ENCODE assay signal across 9 mouse cellular contexts in genomic region chr5:103518797-103519468, GRCm38 (mm10).
DNase-seq lines count a peak whose midpoint lies in the region.
"Had no signal": no experiment of that assay in that cellular context is flagged by ENCODE, and none has a peak within 500 bp of the region (broad histone marks: within the 10 kb centered on the region; RNA-seq: fewer than 3 reads in every experiment).

No protein-coding gene starts in this region.

- peak; percentile 14 for DNase-seq in gastrocnemius, adult 18-20 months (ENCODE audit: low spot score)
- no peak for DNase-seq in gastrocnemius, postnatal 25 days
- peak; percentile 83 for DNase-seq in CD4-positive helper T cell, adult 2 months (ENCODE audit: low read depth, low spot score)
- peak; percentile 16 to 30 for DNase-seq in adrenal gland, postnatal 4 days (ENCODE audit: low spot score in 2 of 2)
- DNase-seq in kidney, adult 9 months, result peak; percentile 34
- peak; percentile 13 for DNase-seq in skeletal muscle tissue, adult 2 months (ENCODE audit: low read depth, low spot score)
- DNase-seq in spleen, postnatal 36 days (ENCODE audit: low spot score in 2 of 2), result no peak
- DNase-seq in retina, embryonic 14.5 days (ENCODE audit: low spot score), result no peak
- DNase-seq: liver, embryonic 13.5 days had no signal

Comparison
In these comparisons a context has a peak if more than half of its experiments do, and no peak if none do; other contexts are left out.
1. DNase-seq: peak in gastrocnemius, adult 18-20 months (single experiment), CD4-positive helper T cell, adult 2 months (single experiment), adrenal gland, postnatal 4 days (2 of 2), kidney, adult 9 months (single experiment) and skeletal muscle tissue, adult 2 months (single experiment); none in gastrocnemius, postnatal 25 days (single experiment), spleen, postnatal 36 days (0 of 2) and retina, embryonic 14.5 days (single experiment).